Mouse (Mus musculus) MEL (cell line): ENCODE data around the gene Brca1. TPM values are rescaled to one million over a fixed set of nuclear protein-coding genes. Genes with fewer than 3 reads are reported as not detected.
"Not testable (repeated sequence)": the region's sequence is repeated elsewhere in the genome, so short reads cannot be mapped to it uniquely, and the experiment has no call there.

Source experiments
- DNase-seq: peaks from one replicate; pipeline ENCODE4 v3.0.0; 2011; ENCODE audit warnings: low read depth, low spot score
- H3K27ac ChIP-seq: 2 replicates; pipeline ENCODE4 v1.5.1; 2012; ENCODE audit warnings: low read depth, mild to moderate bottlenecking, control low read depth, low read length, moderate library complexity; ENCODE audit not compliant: control insufficient read depth
- H3K27me3 ChIP-seq, 2 experiments: fragments of 150-350 bp in 1 of 2; sonication (generic) in 1 of 2; 2 replicates each; pipeline ENCODE4 v1.6.1; 2012; ENCODE audit warnings: low read length in 2 of 2, mild to moderate bottlenecking in 2 of 2, improper control_type of control experiment in 1 of 2, moderate library complexity in 1 of 2; ENCODE audit not compliant: insufficient read depth in 2 of 2, control insufficient read depth in 1 of 2
- H3K36me3 ChIP-seq, 2 experiments: 2 replicates each; pipeline ENCODE4 v1.6.1; 2012 to 2014; ENCODE audit warnings: low read length in 2 of 2, improper control_type of control experiment in 1 of 2, inconsistent platforms in 1 of 2, mild to moderate bottlenecking in 1 of 2; ENCODE audit not compliant: insufficient read depth in 2 of 2, control insufficient read depth in 1 of 2
- H3K4me1 ChIP-seq, 2 experiments: fragments of 150-350 bp in 1 of 2; sonication (generic) in 1 of 2; 2 replicates each; pipeline ENCODE4 v1.6.1; 2012; ENCODE audit warnings: low read length in 2 of 2, improper control_type of control experiment in 1 of 2, mild to moderate bottlenecking in 1 of 2; ENCODE audit not compliant: insufficient read depth in 2 of 2, control insufficient read depth in 1 of 2
- H3K4me3 ChIP-seq, 2 experiments: fragments of 150-350 bp in 1 of 2; sonication (generic) in 1 of 2; 2 replicates each; pipeline ENCODE4 v1.5.1; 2012; ENCODE audit warnings: low read depth in 2 of 2, low read length in 2 of 2, mild to moderate bottlenecking in 2 of 2, moderate library complexity in 2 of 2, control low read depth in 1 of 2, improper control_type of control experiment in 1 of 2; ENCODE audit not compliant: control insufficient read depth in 1 of 2, insufficient read depth in 1 of 2
- H3K79me2 ChIP-seq: 2 replicates; pipeline ENCODE4 v1.6.1; 2012; ENCODE audit warnings: mild to moderate bottlenecking, low read length, moderate library complexity; ENCODE audit not compliant: control insufficient read depth, poor library complexity, insufficient read depth
- H3K9ac ChIP-seq: 2 replicates; pipeline ENCODE4 v1.6.1; 2012; ENCODE audit warnings: low read depth, mild to moderate bottlenecking, control low read depth, low read length, moderate library complexity; ENCODE audit not compliant: control insufficient read depth, poor library complexity, severe bottlenecking
- H3K9me3 ChIP-seq: fragments of 150-350 bp; sonication (generic); replicated peaks from 2 replicates; pipeline ENCODE4 v1.6.1; 2012; ENCODE audit warnings: mild to moderate bottlenecking, low read length, improper control_type of control experiment, moderate library complexity; ENCODE audit not compliant: insufficient read depth
- BHLHE40 ChIP-seq: IDR thresholded peaks from 2 replicates; pipeline ENCODE4 v1.6.1; 2012; ENCODE audit warnings: low read depth, mild to moderate bottlenecking, inconsistent platforms, low read length, improper control_type of control experiment, borderline replicate concordance
- CHD1 ChIP-seq: IDR thresholded peaks from 2 replicates; pipeline ENCODE4 v1.6.1; 2012; ENCODE audit warnings: low read depth, mild to moderate bottlenecking, inconsistent platforms, low read length, improper control_type of control experiment
- CHD2 ChIP-seq: IDR thresholded peaks from 2 replicates; pipeline ENCODE4 v1.6.1; 2011; ENCODE audit warnings: low read length, improper control_type of control experiment
- CTCF ChIP-seq, 3 experiments: IDR thresholded peaks in 2 of 3; conservative IDR thresholded peaks in 1 of 3; 2 replicates each; pipeline ENCODE4 v1.5.1; 2011 to 2012; ENCODE audit warnings: low read length in 3 of 3, low read depth in 2 of 3, mild to moderate bottlenecking in 2 of 3, improper control_type of control experiment in 1 of 3, inconsistent platforms in 1 of 3, mixed read lengths in 1 of 3, moderate library complexity in 1 of 3; ENCODE audit not compliant: control insufficient read depth in 1 of 3, insufficient read depth in 1 of 3, poor library complexity in 1 of 3, severe bottlenecking in 1 of 3
- E2F4 ChIP-seq: IDR thresholded peaks from 2 replicates; pipeline ENCODE4 v1.6.1; 2011; ENCODE audit warnings: low read depth, low read length, improper control_type of control experiment, borderline replicate concordance
- ELF1 ChIP-seq: IDR thresholded peaks from 2 replicates; pipeline ENCODE4 v1.6.1; 2014; ENCODE audit warnings: low read depth, mild to moderate bottlenecking, inconsistent platforms, low read length, improper control_type of control experiment, moderate library complexity
- ETS1 ChIP-seq: IDR thresholded peaks from 2 replicates; pipeline ENCODE4 v1.6.1; 2012; ENCODE audit warnings: low read depth, mild to moderate bottlenecking, inconsistent platforms, low read length, improper control_type of control experiment, moderate library complexity
- GABPA ChIP-seq: IDR thresholded peaks from 2 replicates; pipeline ENCODE4 v1.6.1; 2012; ENCODE audit warnings: low read depth, mild to moderate bottlenecking, inconsistent platforms, low read length, improper control_type of control experiment, moderate library complexity
- GATA1 ChIP-seq: IDR thresholded peaks from 2 replicates; pipeline ENCODE4 v1.6.1; 2011; ENCODE audit warnings: low read depth, low read length, improper control_type of control experiment
- HCFC1 ChIP-seq: IDR thresholded peaks from 2 replicates; pipeline ENCODE4 v1.6.1; 2012; ENCODE audit warnings: low read depth, mild to moderate bottlenecking, inconsistent platforms, low read length, improper control_type of control experiment, moderate library complexity
- KAT2A ChIP-seq: conservative IDR thresholded peaks from 2 replicates; pipeline ENCODE4 v1.6.1; 2012; ENCODE audit warnings: low read depth, low read length, improper control_type of control experiment, inconsistent platforms
- MAFK ChIP-seq: IDR thresholded peaks from 2 replicates; pipeline ENCODE4 v1.6.1; 2011; ENCODE audit warnings: low read depth, mild to moderate bottlenecking, low read length, improper control_type of control experiment, borderline replicate concordance
- MAX ChIP-seq: IDR thresholded peaks from 2 replicates; pipeline ENCODE4 v1.6.1; 2011; ENCODE audit warnings: low read length, improper control_type of control experiment
- MAZ ChIP-seq: IDR thresholded peaks from 2 replicates; pipeline ENCODE4 v1.6.1; 2012; ENCODE audit warnings: low read depth, mild to moderate bottlenecking, inconsistent platforms, low read length, improper control_type of control experiment
- MEF2A ChIP-seq: IDR thresholded peaks from 2 replicates; pipeline ENCODE4 v1.6.1; 2014; ENCODE audit warnings: low read depth, mild to moderate bottlenecking, inconsistent platforms, low read length, improper control_type of control experiment; ENCODE audit not compliant: poor library complexity, insufficient replicate concordance, severe bottlenecking; ENCODE audit errors: extremely low read depth
- MXI1 ChIP-seq: IDR thresholded peaks from 2 replicates; pipeline ENCODE4 v1.6.1; 2011; ENCODE audit warnings: mild to moderate bottlenecking, low read depth, low read length, improper control_type of control experiment
- MYC ChIP-seq: IDR thresholded peaks from 2 replicates; pipeline ENCODE4 v1.6.1; 2011; ENCODE audit warnings: low read depth, mild to moderate bottlenecking, low read length, improper control_type of control experiment, moderate library complexity
- NELFE ChIP-seq: IDR thresholded peaks from 2 replicates; pipeline ENCODE4 v1.6.1; 2011; ENCODE audit warnings: low read depth, low read length, improper control_type of control experiment
- POLR2AphosphoS2 ChIP-seq: IDR thresholded peaks from 2 replicates; pipeline ENCODE4 v1.6.1; 2011; ENCODE audit warnings: low read length, improper control_type of control experiment
- POLR2AphosphoS5 ChIP-seq: IDR thresholded peaks from 2 replicates; pipeline ENCODE4 v1.6.1; 2012; ENCODE audit warnings: low read depth, borderline replicate concordance, mild to moderate bottlenecking, inconsistent platforms, low read length, moderate library complexity, mixed read lengths
- RCOR1 ChIP-seq: IDR thresholded peaks from 2 replicates; pipeline ENCODE4 v1.6.1; 2012; ENCODE audit warnings: low read depth, mild to moderate bottlenecking, inconsistent platforms, low read length, improper control_type of control experiment
- SIN3A ChIP-seq: IDR thresholded peaks from 2 replicates; pipeline ENCODE4 v1.6.1; 2012; ENCODE audit warnings: low read length, improper control_type of control experiment, inconsistent platforms
- SMC3 ChIP-seq: IDR thresholded peaks from 2 replicates; pipeline ENCODE4 v1.6.1; 2011; ENCODE audit warnings: low read depth, low read length, improper control_type of control experiment
- TBP ChIP-seq: IDR thresholded peaks from 2 replicates; pipeline ENCODE4 v1.8.0; 2011; ENCODE audit warnings: low read depth, low read length, improper control_type of control experiment
- UBTF ChIP-seq: IDR thresholded peaks from 2 replicates; pipeline ENCODE4 v1.6.1; 2012; ENCODE audit warnings: low read depth, mild to moderate bottlenecking, inconsistent platforms, low read length, improper control_type of control experiment, moderate library complexity, borderline replicate concordance; ENCODE audit not compliant: insufficient read depth
- USF2 ChIP-seq, 2 experiments: IDR thresholded peaks; 2 replicates each; pipeline ENCODE4 v1.6.1; 2011 to 2012; ENCODE audit warnings: improper control_type of control experiment in 2 of 2, low read length in 2 of 2, borderline replicate concordance in 1 of 2, inconsistent platforms in 1 of 2, low read depth in 1 of 2, mild to moderate bottlenecking in 1 of 2; ENCODE audit not compliant: insufficient read depth in 1 of 2
- ZMIZ1 ChIP-seq: IDR thresholded peaks from 2 replicates; pipeline ENCODE4 v1.6.1; 2012; ENCODE audit warnings: low read depth, mild to moderate bottlenecking, inconsistent platforms, low read length, improper control_type of control experiment, moderate library complexity
- ZNF384 ChIP-seq: IDR thresholded peaks from 2 replicates; pipeline ENCODE4 v1.6.1; 2012; ENCODE audit warnings: low read depth, mild to moderate bottlenecking, inconsistent platforms, low read length, improper control_type of control experiment
- polyA plus RNA-seq, 2 experiments: library from polyadenylated mRNA; stranded (reverse) in 1 of 2; unstranded in 1 of 2; fragments of >175 nt in 1 of 2; fragments of >200 nt in 1 of 2; gene quantifications; 2 replicates each; pipeline versions ENCODE4 v1.2.1 to v1.2.4; 2012; ENCODE audit warnings: low replicate concordance in 2 of 2, low read depth in 1 of 2; ENCODE audit not compliant: insufficient read length in 2 of 2, insufficient read depth in 1 of 2, missing spikeins in 1 of 2
- total RNA-seq: library from RNA; depleted of rRNA; stranded (reverse); fragments of 300-350 nt; gene quantifications from 2 replicates; pipeline ENCODE4 v1.2.3, GENCODE M21; 2012

Gene Brca1
- total and polyA plus RNA-seq, 3 experiments: 25.7 to 1,155 (median 35.3) TPM

DNA sequence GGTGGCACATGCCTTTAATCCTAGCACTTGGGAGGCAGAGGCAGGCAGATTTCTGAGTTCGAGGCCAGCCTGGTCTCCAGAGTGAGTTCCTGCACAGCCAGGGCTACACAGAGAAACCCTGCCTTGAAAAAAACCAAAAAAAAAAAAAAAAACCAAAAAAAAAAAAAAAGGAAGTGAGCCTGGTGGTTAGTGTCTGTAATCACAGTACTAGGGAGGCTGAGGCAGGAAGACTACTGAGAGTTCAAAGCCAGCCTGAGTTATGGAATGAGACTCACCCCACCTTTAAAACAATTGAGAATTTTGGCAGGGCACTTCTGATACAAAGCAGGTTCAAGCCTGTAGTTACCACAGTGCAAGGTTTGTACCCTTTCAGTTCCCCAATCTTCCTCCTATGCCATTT, 78.1 kb downstream of the Brca1 start:
- not testable (repeated sequence) for H3K4me3 ChIP-seq, H3K9ac ChIP-seq, DNase-seq, H3K27ac ChIP-seq, H3K27me3 ChIP-seq, H3K36me3 ChIP-seq, H3K4me1 ChIP-seq, H3K79me2 ChIP-seq, H3K9me3 ChIP-seq
- TF ChIP-seq ZNF384: peak; percentile 88

GRCm38 (mm10) chr11:101472336-101472735, 79.4 kb downstream of the Brca1 start:
- H3K27ac ChIP-seq: no peak overlapping the region
- no peak overlapping the region for H3K9ac ChIP-seq

DNA sequence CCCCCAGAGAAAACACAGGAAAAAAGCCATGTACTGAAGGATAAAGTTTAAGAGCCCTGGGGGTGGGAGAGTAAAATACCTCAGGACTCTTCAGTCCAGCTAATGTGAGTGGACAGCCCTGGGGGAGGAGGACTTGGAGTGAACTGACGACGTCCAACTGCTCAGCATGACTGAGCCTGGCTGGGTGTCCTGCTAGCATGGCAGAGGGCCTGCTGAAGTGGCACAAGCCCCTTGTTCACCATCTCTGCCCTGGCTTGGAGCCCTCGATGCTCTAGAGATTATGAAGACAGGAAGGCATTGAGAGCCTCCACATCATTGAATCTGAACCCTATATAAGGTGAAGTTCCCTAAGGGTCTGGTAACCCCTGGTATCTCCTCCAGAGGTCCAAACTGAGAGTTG, 79.8 kb downstream of the Brca1 start:
- Histone ChIP-seq H3K36me3 (peaks cover 0 to 3% of the 10 kb centered on the region in 2 experiments; a peak in 2 of 4 replicates), H3K4me3 (no peak overlapping the region), H3K9ac (no peak overlapping the region), H3K79me2 (no peaks in the 10 kb centered on the region), H3K27ac (no peak overlapping the region), H3K9me3 (no peaks in the 10 kb centered on the region), H3K27me3 (no peaks in the 10 kb centered on the region), H3K4me1 (peaks cover 0 to 4% of the 10 kb centered on the region in 2 experiments; a peak in 1 of 4 replicates)
- no peak for DNase-seq
- TF ChIP-seq POLR2AphosphoS5 (no peak), NELFE (no peak), GABPA (no peak), ELF1 (no peak), HCFC1 (no peak), MAFK (no peak), ETS1 (no peak), GATA1 (no peak), E2F4 (no peak), CHD1 (no peak), UBTF (no peak), MYC (no peak), ZMIZ1 (no peak), MXI1 (no peak), RCOR1 (no peak), POLR2AphosphoS2 (no peak), MEF2A (no peak)

More at GRCm38 (mm10) chr11:101472336-101472735, 79.4 kb downstream of the Brca1 start:
- H3K4me1 ChIP-seq: no peaks in the 10 kb centered on the region
- H3K9me3 ChIP-seq: no peaks in the 10 kb centered on the region
- H3K4me3 ChIP-seq: no peak overlapping the region
- no peaks in the 10 kb centered on the region for H3K27me3 ChIP-seq
- no peaks in the 10 kb centered on the region for H3K36me3 ChIP-seq
- TF ChIP-seq GABPA (no peak), USF2 (IDR thresholded peaks at IDR 0.05; ENCODE audit: borderline replicate concordance in 1 of 2, insufficient read depth in 1 of 2, low read depth in 1 of 2, low read length in 2 of 2) (no peak), RCOR1 (no peak), MAZ (no peak), ZMIZ1 (no peak), KAT2A (no peak), HCFC1 (no peak), CHD2 (no peak), MAX (no peak), POLR2AphosphoS5 (no peak), MAFK (no peak), ELF1 (no peak), CHD1 (no peak), SMC3 (no peak), SIN3A (no peak), CTCF (IDR thresholded peaks at IDR 0.05 in 2 of 3, conservative IDR thresholded peaks at IDR 0.05 in 1 of 3; ENCODE audit: control insufficient read depth in 1 of 3, insufficient read depth in 1 of 3, low read depth in 2 of 3, low read length in 3 of 3, poor library complexity in 1 of 3, severe bottlenecking in 1 of 3) (no peak), TBP (no peak), BHLHE40 (no peak)
- no peak for DNase-seq
- no peaks in the 10 kb centered on the region for H3K79me2 ChIP-seq
